Mouse (Mus musculus) CH12.LX (cell line): Measurements from ENCODE around the gene Fsip2. TPM values are rescaled to one million over a fixed set of nuclear protein-coding genes. Genes with fewer than 3 reads are reported as not detected.

Experiments
- DNase-seq: peaks from one replicate; pipeline ENCODE4 v3.0.0-alpha.2; 2013; ENCODE audit errors: extremely low read depth
- H3K27ac ChIP-seq: 2 replicates; pipeline ENCODE4 v1.5.1; 2012; ENCODE audit warnings: low read depth, mild to moderate bottlenecking, control low read depth, moderate library complexity; ENCODE audit not compliant: insufficient read depth
- H3K27me3 ChIP-seq: replicated peaks from 2 replicates; pipeline ENCODE3; 2012; ENCODE audit warnings: inconsistent platforms
- H3K36me3 ChIP-seq, 2 experiments: replicated peaks in 1 of 2; 2 replicates each; pipeline versions ENCODE3 to v1.6.1; 2012; ENCODE audit warnings: inconsistent platforms in 1 of 2, low read length in 1 of 2, mild to moderate bottlenecking in 1 of 2, mixed read lengths in 1 of 2, moderate library complexity in 1 of 2; ENCODE audit not compliant: control insufficient read depth in 1 of 2, insufficient read depth in 1 of 2
- H3K4me1 ChIP-seq, 2 experiments: 2 replicates each; pipeline ENCODE4 v1.6.1; 2012; ENCODE audit warnings: inconsistent platforms in 1 of 2, moderate library complexity in 1 of 2; ENCODE audit not compliant: insufficient read depth in 2 of 2, control insufficient read depth in 1 of 2
- H3K4me2 ChIP-seq: 2 replicates; pipeline ENCODE4 v1.6.1; 2012; ENCODE audit warnings: low read depth, mild to moderate bottlenecking, control low read depth; ENCODE audit not compliant: poor library complexity, insufficient read depth, severe bottlenecking
- H3K4me3 ChIP-seq, 3 experiments: fragments of 150-350 bp in 1 of 3; sonication (generic) in 1 of 3; replicated peaks in 1 of 3; 2 replicates each; pipeline versions ENCODE3 to v1.5.1; 2011 to 2012; ENCODE audit warnings: low read depth in 2 of 3, low read length in 2 of 3, mild to moderate bottlenecking in 2 of 3, moderate library complexity in 2 of 3, control low read depth in 1 of 3, improper control_type of control experiment in 1 of 3, inconsistent platforms in 1 of 3, mixed read lengths in 1 of 3; ENCODE audit not compliant: poor library complexity in 1 of 3
- H3K79me2 ChIP-seq: replicated peaks from 2 replicates; pipeline ENCODE4 v1.6.1; 2012; ENCODE audit warnings: mild to moderate bottlenecking, moderate library complexity; ENCODE audit not compliant: control insufficient read depth, poor library complexity, insufficient read depth, severe bottlenecking; ENCODE audit errors: extremely low read depth
- H3K9ac ChIP-seq: 2 replicates; pipeline ENCODE4 v1.6.1; 2012; ENCODE audit warnings: low read depth, mild to moderate bottlenecking, control low read depth, moderate library complexity; ENCODE audit not compliant: insufficient read depth
- H3K9me3 ChIP-seq: replicated peaks from 2 replicates; pipeline ENCODE3; 2012; ENCODE audit warnings: low read length, inconsistent platforms, mixed read lengths
- CHD2 ChIP-seq: IDR thresholded peaks from 2 replicates; pipeline ENCODE4 v1.6.1; 2011; ENCODE audit warnings: low read length, improper control_type of control experiment
- ELF1 ChIP-seq: IDR thresholded peaks from 2 replicates; pipeline ENCODE4 v1.6.1; 2014; ENCODE audit warnings: low read depth, mild to moderate bottlenecking, inconsistent platforms, low read length, improper control_type of control experiment
- GABPA ChIP-seq: IDR thresholded peaks from 2 replicates; pipeline ENCODE4 v1.6.1; 2012; ENCODE audit warnings: low read depth, low read length, improper control_type of control experiment, inconsistent platforms; ENCODE audit not compliant: insufficient replicate concordance
- HCFC1 ChIP-seq: IDR thresholded peaks from 2 replicates; pipeline ENCODE4 v1.6.1; 2012; ENCODE audit warnings: low read depth, mild to moderate bottlenecking, inconsistent platforms, low read length, improper control_type of control experiment
- IRF4 ChIP-seq: IDR thresholded peaks from 2 replicates; pipeline ENCODE4 v1.6.1; 2014; ENCODE audit warnings: low read depth, mild to moderate bottlenecking, inconsistent platforms, low read length, improper control_type of control experiment
- KAT2A ChIP-seq: IDR thresholded peaks from 2 replicates; pipeline ENCODE4 v1.6.1; 2012; ENCODE audit warnings: low read length, improper control_type of control experiment, inconsistent platforms; ENCODE audit not compliant: insufficient replicate concordance
- MAFK ChIP-seq: IDR thresholded peaks from 2 replicates; pipeline ENCODE4 v1.6.1; 2011; ENCODE audit warnings: low read length, improper control_type of control experiment; ENCODE audit not compliant: insufficient replicate concordance
- MXI1 ChIP-seq: IDR thresholded peaks from 2 replicates; pipeline ENCODE4 v1.6.1; 2011; ENCODE audit warnings: mild to moderate bottlenecking, low read depth, low read length, improper control_type of control experiment
- NELFE ChIP-seq: IDR thresholded peaks from 2 replicates; pipeline ENCODE4 v1.6.1; 2011; ENCODE audit warnings: low read depth, low read length, improper control_type of control experiment
- PAX5 ChIP-seq: IDR thresholded peaks from 2 replicates; pipeline ENCODE4 v1.6.1; 2012; ENCODE audit warnings: low read length, inconsistent platforms, mixed read lengths
- POLR2A ChIP-seq: IDR thresholded peaks from 2 replicates; pipeline ENCODE4 v1.6.1; 2011; ENCODE audit warnings: low read depth, mild to moderate bottlenecking, improper control_type of control experiment, low read length
- POLR2AphosphoS2 ChIP-seq: IDR thresholded peaks from 2 replicates; pipeline ENCODE4 v1.6.1; 2011; ENCODE audit warnings: low read depth, low read length, improper control_type of control experiment
- SMC3 ChIP-seq: IDR thresholded peaks from 2 replicates; pipeline ENCODE4 v1.6.1; 2011; ENCODE audit warnings: low read depth, low read length, improper control_type of control experiment
- TBP ChIP-seq: conservative IDR thresholded peaks from 2 replicates; pipeline ENCODE4 v1.6.1; 2011; ENCODE audit warnings: low read depth, low read length, improper control_type of control experiment
- UBTF ChIP-seq: IDR thresholded peaks from 2 replicates; pipeline ENCODE4 v1.6.1; 2012; ENCODE audit warnings: low read depth, mild to moderate bottlenecking, inconsistent platforms, low read length, improper control_type of control experiment, moderate library complexity
- USF1 ChIP-seq: IDR thresholded peaks from 2 replicates; pipeline ENCODE4 v1.6.1; 2014; ENCODE audit warnings: low read depth, mild to moderate bottlenecking, inconsistent platforms, low read length, improper control_type of control experiment
- ZC3H11A ChIP-seq: IDR thresholded peaks from 2 replicates; pipeline ENCODE4 v1.6.1; 2012; ENCODE audit warnings: low read depth, mild to moderate bottlenecking, inconsistent platforms, low read length, improper control_type of control experiment
- ZMIZ1 ChIP-seq: IDR thresholded peaks from 2 replicates; pipeline ENCODE4 v1.6.1; 2012; ENCODE audit warnings: low read depth, mild to moderate bottlenecking, inconsistent platforms, low read length, improper control_type of control experiment
- dilution Hi-C: fragments of 300-500 bp; cut with MboI; formaldehyde crosslinking; loops from 2 replicates; pipeline ENCODE4 v1.14.3; 2020; ENCODE audit warnings: low sequenced_read_pairs; ENCODE audit not compliant: extremely low pct_unique_long_range_greater_than_20kb, extremely low pct_ligation_motif_present
- in situ Hi-C: fragments of 300-500 bp; cut with MboI; formaldehyde crosslinking; loops from 3 replicates; pipeline ENCODE4 v1.14.3; 2019; ENCODE audit warnings: low sequenced_read_pairs, low pct_ligation_motif_present, low pct_unique_long_range_greater_than_20kb, mixed read lengths
- polyA plus RNA-seq: library from polyadenylated mRNA; unstranded; fragments of >175 nt; gene quantifications from 2 replicates; pipeline ENCODE4 v1.2.1, GENCODE M21; 2012; ENCODE audit warnings: low read depth; ENCODE audit not compliant: insufficient read length
- total RNA-seq, 2 experiments: library from RNA; depleted of rRNA; stranded (reverse); fragments of 300-350 nt in 1 of 2; fragments of >200 nt in 1 of 2; gene quantifications; 2 replicates each; pipeline ENCODE4 v1.2.3; 2012 to 2014

Gene Fsip2
- total and polyA plus RNA-seq, 3 experiments, result not detected

DNA sequence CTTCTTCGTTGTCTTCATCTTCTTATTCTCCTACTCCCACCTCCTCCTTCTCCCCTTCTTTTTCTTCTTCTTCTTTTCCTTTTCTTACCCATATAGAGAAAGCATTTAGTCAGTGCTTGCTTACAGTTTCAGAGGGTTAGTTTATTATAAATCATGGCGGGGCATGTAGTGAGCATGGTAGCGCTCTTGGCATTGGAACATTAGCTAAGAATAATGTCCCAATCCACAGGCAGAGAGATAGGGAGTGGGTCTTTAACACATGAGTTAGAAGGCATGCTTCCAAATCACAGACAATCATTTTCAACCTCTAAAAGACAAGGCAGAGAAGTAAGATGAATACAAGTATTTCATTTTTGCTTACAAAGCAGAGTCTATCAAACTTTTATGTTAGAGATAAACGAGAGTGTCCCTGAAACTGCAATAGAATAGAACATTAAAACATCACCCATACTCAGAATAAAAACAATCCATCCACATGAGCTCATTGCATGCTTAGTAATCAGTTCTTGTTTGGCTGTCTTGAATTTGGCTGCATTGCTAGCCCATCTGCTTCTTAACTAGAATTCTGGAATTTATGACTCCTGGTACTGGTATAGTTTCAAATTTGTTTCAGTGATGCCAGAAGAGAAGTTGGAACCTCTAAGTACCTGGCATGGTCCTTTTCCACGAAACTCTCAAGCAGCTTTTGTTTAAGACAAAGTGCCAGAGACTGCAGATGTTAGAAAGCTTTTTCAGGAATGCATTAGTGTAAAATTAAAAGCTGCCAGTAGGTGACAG, 109.7 kb downstream of the Fsip2 start:
- H3K4me2 ChIP-seq, result no peak overlapping the region
- dilution Hi-C loops, result no loop called here
- H3K4me3 ChIP-seq, result no peak overlapping the region
- no peaks in the 10 kb centered on the region for H3K36me3 ChIP-seq
- H3K27ac ChIP-seq, result no peak overlapping the region
- TF ChIP-seq UBTF (no peak), ZMIZ1 (no peak), USF1 (no peak), MAFK (no peak), GABPA (no peak), PAX5 (no peak), NELFE (no peak), CHD2 (no peak), MXI1 (no peak), SMC3 (no peak), IRF4 (no peak), ELF1 (no peak), ZC3H11A (no peak), KAT2A (no peak), POLR2AphosphoS2 (no peak), POLR2A (no peak), HCFC1 (no peak), TBP (no peak)
- TF ChIP-seq, all 38 proteins: peak for 0
- Histone ChIP-seq H3K9me3 (peaks cover 10% of the 10 kb centered on the region), H3K4me1 (no peaks in the 10 kb centered on the region), H3K79me2 (no peaks in the 10 kb centered on the region), H3K27me3 (no peaks in the 10 kb centered on the region), H3K9ac (no peak overlapping the region)
- in situ Hi-C loops, result no loop called here
- DNase-seq, result no peak
